Mouse (Mus musculus) liver, embryonic 15.5 days (tissue): Measurements from ENCODE around the gene Zc3h12d. TPM values are rescaled to one million over a fixed set of nuclear protein-coding genes. Genes with fewer than 3 reads are reported as not detected.

ENCODE experiments used
- ATAC-seq: fragments of 200-750 bp; cut with Nextera tagmentation; 2 replicates; pipeline ENCODE4 v1.8.0; 2017; ENCODE audit warnings: moderate number of reproducible peaks, mild to moderate bottlenecking, moderate library complexity; ENCODE audit not compliant: insufficient read depth
- H3K27ac ChIP-seq: fragments of 300-500 bp; sonication (generic); replicated peaks from 2 replicates; pipeline ENCODE4 v1.5.1; 2015; ENCODE audit warnings: mild to moderate bottlenecking, inconsistent platforms
- H3K27me3 ChIP-seq: fragments of 300-500 bp; sonication (generic); 2 replicates; pipeline ENCODE4 v1.6.1; 2015; ENCODE audit warnings: mild to moderate bottlenecking, inconsistent platforms
- H3K36me3 ChIP-seq: fragments of 300-500 bp; sonication (generic); replicated peaks from 2 replicates; pipeline ENCODE4 v1.6.1; 2015; ENCODE audit warnings: moderate library complexity, mild to moderate bottlenecking, inconsistent platforms
- H3K4me1 ChIP-seq: fragments of 300-500 bp; sonication (generic); replicated peaks from 2 replicates; pipeline ENCODE4 v1.6.1; 2015; ENCODE audit warnings: inconsistent platforms
- H3K4me2 ChIP-seq: fragments of 300-500 bp; sonication (generic); 2 replicates; pipeline ENCODE4 v1.6.1; 2015; ENCODE audit warnings: moderate library complexity, mild to moderate bottlenecking, inconsistent platforms
- H3K4me3 ChIP-seq: fragments of 300-500 bp; sonication (generic); replicated peaks from 2 replicates; pipeline ENCODE4 v1.5.1; 2015; ENCODE audit warnings: mild to moderate bottlenecking, inconsistent platforms
- H3K9ac ChIP-seq: fragments of 300-500 bp; sonication (generic); 2 replicates; pipeline ENCODE4 v1.6.1; 2015; ENCODE audit warnings: moderate library complexity, mild to moderate bottlenecking, inconsistent platforms
- H3K9me3 ChIP-seq: fragments of 300-500 bp; sonication (generic); replicated peaks from 2 replicates; pipeline ENCODE4 v1.6.1; 2016; ENCODE audit warnings: inconsistent platforms
- WGBS: fragments of 180-500 bp; shearing (Covaris S2); methylation state at CpG from one replicate; pipeline ENCODE4 v1.1.7; 2015; ENCODE audit warnings: mixed read lengths; ENCODE audit not compliant: insufficient replicate concordance; 5-methylcytosine and 5-hydroxymethylcytosine counted together
- polyA plus RNA-seq: library from polyadenylated mRNA; unstranded; fragments of >200 nt; fragmentation: Nextera tagmentation; extraction: Ambion mirVana; gene quantifications from 2 replicates; pipeline ENCODE4 v1.2.1, GENCODE M21; 2015

Zc3h12d gene
- polyA plus RNA-seq, 1 experiment from 2014 or later = 0.88 TPM

DNA sequence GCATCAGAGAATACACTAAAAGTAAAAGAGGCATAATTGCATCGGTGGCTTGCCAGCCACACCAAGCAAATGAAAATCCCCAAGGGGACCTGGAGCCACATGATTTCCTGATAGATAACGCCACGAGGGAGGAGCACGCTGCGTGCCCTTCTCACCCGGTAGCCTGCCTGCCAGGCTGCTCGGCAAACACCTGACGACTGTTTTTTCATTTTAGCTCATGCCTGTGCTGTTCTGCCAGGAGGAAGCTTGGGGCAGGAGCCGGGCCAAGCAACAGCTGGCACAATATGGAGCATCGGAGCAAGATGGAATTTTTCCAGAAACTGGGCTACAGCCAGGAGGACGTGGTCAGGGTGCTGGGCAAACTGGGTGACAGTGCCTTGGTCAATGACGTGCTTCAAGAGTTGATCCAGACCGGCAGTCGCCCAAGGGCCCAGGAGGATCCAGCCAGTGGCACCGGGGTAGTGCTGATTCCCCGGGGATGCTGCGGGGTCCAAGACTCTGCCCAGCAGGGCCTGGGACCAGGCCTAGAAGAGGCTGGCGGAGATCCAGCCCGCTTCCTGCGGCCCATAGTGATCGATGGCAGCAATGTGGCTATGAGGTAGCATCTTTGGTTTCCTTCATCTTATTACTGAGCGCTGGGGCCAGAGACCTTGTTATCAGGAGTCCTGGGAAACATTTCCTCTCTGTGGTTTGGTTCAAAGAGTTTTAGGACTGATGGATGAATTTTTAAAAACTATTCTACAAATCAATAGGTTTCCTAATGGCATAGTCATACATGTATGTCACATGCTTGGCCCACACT lies 7.5 kb downstream of the Zc3h12d start:
- Histone ChIP-seq H3K27ac (no peak overlapping the region), H3K4me2 (no peak overlapping the region), H3K36me3 (no peaks in the 10 kb centered on the region), H3K4me3 (no peak overlapping the region), H3K4me1 (peaks cover 16% of the 10 kb centered on the region), H3K9ac (no peak overlapping the region), H3K9me3 (no peaks in the 10 kb centered on the region), H3K27me3 (no peaks in the 10 kb centered on the region; the same call in 1 of the 2 replicates)
- 53% methylated on average over 22 of the region's 22 CpGs for WGBS
- no peak for ATAC-seq

DNA sequence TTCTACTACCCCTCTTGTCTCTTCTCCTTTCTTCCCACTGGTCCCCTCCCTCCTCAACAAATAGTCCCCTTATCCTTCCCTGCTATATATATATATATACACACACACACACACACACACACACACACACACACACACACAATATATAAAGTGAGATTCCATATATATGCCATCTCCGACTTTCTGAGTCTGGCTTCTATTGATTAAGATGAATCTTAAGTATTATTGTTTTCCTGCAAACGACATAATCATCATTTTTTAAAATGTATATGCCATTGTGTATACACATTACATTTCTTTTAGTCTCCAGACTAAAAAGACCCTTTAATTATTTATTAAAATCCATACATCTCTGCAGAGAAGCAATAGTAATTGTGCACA lies 8.1 kb downstream of the Zc3h12d start:
- no peak overlapping the region for H3K4me2 ChIP-seq
- H3K9ac ChIP-seq = no peak overlapping the region
- H3K9me3 ChIP-seq = no peaks in the 10 kb centered on the region
- no peak overlapping the region for H3K27ac ChIP-seq
- no peak for ATAC-seq
- H3K4me3 ChIP-seq = no peak overlapping the region
- no peaks in the 10 kb centered on the region; the same call in 1 of the 2 replicates for H3K27me3 ChIP-seq
- peaks cover 14% of the 10 kb centered on the region for H3K4me1 ChIP-seq
- WGBS = 63% methylated on average over 2 of the region's 2 CpGs
- no peaks in the 10 kb centered on the region for H3K36me3 ChIP-seq

DNA sequence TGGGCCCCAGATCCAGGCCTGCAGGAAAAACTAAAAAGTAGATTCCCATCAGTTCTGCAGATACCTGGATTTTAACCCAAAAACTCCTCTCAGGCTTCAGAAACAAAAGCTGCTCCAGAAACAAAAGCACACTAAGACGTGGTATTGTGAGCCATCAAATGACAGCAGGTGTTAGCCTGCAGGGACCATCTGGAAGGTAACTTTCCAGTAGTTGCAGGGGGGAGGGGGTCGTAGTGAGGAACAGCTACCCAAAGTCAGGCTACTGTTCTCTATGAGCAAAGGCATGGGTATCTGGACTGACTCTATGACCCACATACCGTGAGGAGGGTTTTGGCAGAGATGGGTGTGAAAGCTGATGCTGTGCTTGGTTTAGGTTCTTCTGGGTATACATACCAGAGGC lies 8.5 kb downstream of the Zc3h12d start:
- Histone ChIP-seq H3K4me3 (no peak overlapping the region), H3K4me1 (peaks cover 10% of the 10 kb centered on the region), H3K27me3 (no peaks in the 10 kb centered on the region; the same call in 1 of the 2 replicates), H3K9me3 (no peaks in the 10 kb centered on the region), H3K36me3 (no peaks in the 10 kb centered on the region), H3K4me2 (no peak overlapping the region), H3K27ac (no peak overlapping the region; the same call in 1 of the 2 replicates), H3K9ac (no peak overlapping the region)
- ATAC-seq = no peak
- WGBS = 59% methylated on average over 3 of the region's 3 CpGs

DNA sequence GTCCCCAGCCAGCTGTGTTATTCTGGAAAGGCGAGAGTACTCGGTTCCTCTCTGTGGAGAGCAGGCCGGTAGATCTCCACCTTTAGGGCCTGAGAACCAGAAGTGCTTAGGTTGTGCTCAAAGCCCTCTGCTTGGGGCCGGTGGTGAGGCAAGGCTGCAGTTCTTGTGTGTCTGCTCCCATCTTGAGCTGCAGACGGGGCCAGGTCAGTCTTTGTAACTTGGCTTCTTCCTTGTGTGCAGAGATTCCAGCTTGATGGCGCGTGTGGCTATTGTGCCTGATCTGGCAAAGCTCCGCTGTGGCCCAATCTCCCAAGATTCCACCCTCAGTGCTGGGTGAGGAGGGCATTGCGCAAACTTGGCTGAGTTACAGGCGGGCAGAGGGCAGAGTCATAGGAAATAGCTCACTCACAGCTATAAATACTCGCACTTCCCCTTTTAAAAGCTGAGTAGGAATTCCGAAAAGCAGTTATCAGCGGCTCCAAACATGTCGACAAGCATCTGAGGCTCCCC lies 9.4 kb downstream of the Zc3h12d start:
- H3K4me2 ChIP-seq = peak overlapping the region; percentile 36
- no peaks in the 10 kb centered on the region for H3K9me3 ChIP-seq
- H3K4me1 ChIP-seq = peaks cover 10% of the 10 kb centered on the region
- WGBS = 7% methylated on average over 14 of the region's 14 CpGs
- no peaks in the 10 kb centered on the region for H3K36me3 ChIP-seq
- no peak overlapping the region for H3K4me3 ChIP-seq
- ATAC-seq = peak; percentile 43
- H3K27ac ChIP-seq = peak overlapping the region; percentile 59
- H3K27me3 ChIP-seq = no peaks in the 10 kb centered on the region; the same call in 1 of the 2 replicates
- no peak overlapping the region for H3K9ac ChIP-seq

DNA sequence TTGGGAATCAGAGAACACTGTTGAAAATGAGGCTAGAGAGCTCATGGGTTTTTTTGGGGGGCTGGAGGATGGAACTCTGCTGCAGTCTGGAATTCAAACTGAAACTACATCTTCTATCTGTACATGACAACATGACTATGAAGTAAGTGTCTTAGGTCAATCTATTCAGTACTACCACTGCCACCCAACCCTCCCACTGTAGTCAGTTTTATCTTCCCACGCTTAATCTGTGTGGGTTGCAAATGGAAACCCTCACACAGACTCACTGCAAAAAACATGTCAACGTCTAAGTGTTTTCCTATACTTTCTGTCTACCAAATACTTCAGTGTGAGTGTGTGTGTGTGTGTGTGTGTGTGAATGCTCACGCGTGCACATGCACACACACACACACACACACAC lies 10.9 kb downstream of the Zc3h12d start:
- Histone ChIP-seq H3K27me3 (no peaks in the 10 kb centered on the region; the same call in 1 of the 2 replicates), H3K4me1 (peaks cover 10% of the 10 kb centered on the region), H3K9me3 (no peaks in the 10 kb centered on the region), H3K36me3 (no peaks in the 10 kb centered on the region), H3K4me3 (no peak overlapping the region), H3K9ac (no peak overlapping the region), H3K27ac (no peak overlapping the region), H3K4me2 (no peak overlapping the region)
- 50% methylated on average over 4 of the region's 4 CpGs for WGBS
- no peak for ATAC-seq

DNA sequence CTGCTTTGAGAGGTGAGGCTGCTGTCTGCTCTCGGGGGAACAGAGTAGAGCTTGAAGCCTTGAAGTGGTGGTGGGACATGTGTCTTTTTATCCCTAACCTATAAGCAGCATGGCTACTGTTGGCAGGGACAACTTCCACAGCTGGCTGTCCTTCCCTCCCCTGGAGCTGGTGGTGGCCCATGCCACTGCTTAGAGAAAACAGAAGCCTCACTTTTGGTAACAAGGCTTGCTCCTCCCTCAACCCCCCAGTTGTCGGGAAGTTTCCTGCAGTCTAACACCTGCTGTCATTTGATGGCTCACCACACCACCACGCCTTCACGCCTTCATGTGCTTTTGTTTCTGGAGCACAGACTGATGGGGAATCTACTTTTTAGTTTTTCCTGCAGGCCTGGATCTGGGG lies 11.9 kb downstream of the Zc3h12d start:
- no peak overlapping the region for H3K4me2 ChIP-seq
- no peaks in the 10 kb centered on the region; the same call in 1 of the 2 replicates for H3K27me3 ChIP-seq
- H3K9ac ChIP-seq = no peak overlapping the region
- no peak overlapping the region for H3K4me3 ChIP-seq
- WGBS = 49% methylated on average over 4 of the region's 4 CpGs
- H3K4me1 ChIP-seq = peaks cover 10% of the 10 kb centered on the region
- ATAC-seq = no peak
- no peak overlapping the region for H3K27ac ChIP-seq
- no peaks in the 10 kb centered on the region for H3K9me3 ChIP-seq
- H3K36me3 ChIP-seq = no peaks in the 10 kb centered on the region

DNA sequence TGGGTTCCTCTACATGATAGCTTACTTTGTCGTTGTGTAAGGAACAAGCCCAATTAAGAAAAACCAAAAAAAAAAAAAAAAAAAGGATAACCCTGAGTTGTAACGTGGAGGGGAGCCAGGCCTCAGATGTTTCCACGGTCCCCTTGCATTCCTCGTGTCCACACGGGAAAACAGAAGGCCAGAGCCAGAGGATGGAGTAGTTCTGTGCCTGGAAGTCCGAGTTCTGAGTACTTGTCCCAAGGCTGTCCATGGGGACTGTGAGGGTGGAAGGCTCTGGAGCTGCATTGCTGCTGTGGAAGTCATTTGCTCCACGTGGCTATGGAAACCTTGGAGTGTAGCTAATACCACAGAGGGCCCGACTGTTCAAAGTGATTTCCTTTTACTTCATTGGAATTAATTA lies 12.9 kb downstream of the Zc3h12d start:
- Histone ChIP-seq H3K9me3 (no peaks in the 10 kb centered on the region), H3K4me2 (no peak overlapping the region), H3K27ac (no peak overlapping the region), H3K4me1 (peaks cover 13% of the 10 kb centered on the region), H3K9ac (no peak overlapping the region), H3K36me3 (no peaks in the 10 kb centered on the region), H3K4me3 (no peak overlapping the region), H3K27me3 (no peaks in the 10 kb centered on the region; the same call in 1 of the 2 replicates)
- WGBS = 58% methylated on average over 8 of the region's 8 CpGs
- no peak for ATAC-seq

DNA sequence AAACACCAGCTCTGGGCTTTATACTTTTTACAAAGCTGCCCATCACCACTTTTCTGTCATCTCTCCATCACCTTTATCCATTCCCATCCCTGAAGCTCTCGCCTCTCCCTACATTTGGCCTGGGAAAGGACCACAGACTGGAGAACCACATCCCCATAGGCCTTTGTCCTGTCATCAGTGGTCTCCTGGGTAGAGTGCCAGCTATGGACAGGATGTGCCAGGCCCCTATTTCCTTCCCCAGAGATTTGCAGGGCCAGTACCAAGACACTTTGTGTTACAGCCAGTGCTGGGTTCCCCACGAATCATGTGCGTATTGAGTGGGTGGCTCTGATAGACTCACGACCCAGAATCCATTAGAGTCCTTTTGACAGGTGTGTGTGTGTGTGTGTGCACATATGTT lies 13.7 kb downstream of the Zc3h12d start:
- H3K4me2 ChIP-seq = no peak overlapping the region
- no peak overlapping the region for H3K4me3 ChIP-seq
- no peak overlapping the region for H3K9ac ChIP-seq
- H3K36me3 ChIP-seq = no peaks in the 10 kb centered on the region
- 71% methylated on average over 4 of the region's 4 CpGs for WGBS
- peaks cover 20% of the 10 kb centered on the region for H3K4me1 ChIP-seq
- H3K9me3 ChIP-seq = no peaks in the 10 kb centered on the region
- no peak overlapping the region for H3K27ac ChIP-seq
- H3K27me3 ChIP-seq = no peaks in the 10 kb centered on the region
- no peak for ATAC-seq

DNA sequence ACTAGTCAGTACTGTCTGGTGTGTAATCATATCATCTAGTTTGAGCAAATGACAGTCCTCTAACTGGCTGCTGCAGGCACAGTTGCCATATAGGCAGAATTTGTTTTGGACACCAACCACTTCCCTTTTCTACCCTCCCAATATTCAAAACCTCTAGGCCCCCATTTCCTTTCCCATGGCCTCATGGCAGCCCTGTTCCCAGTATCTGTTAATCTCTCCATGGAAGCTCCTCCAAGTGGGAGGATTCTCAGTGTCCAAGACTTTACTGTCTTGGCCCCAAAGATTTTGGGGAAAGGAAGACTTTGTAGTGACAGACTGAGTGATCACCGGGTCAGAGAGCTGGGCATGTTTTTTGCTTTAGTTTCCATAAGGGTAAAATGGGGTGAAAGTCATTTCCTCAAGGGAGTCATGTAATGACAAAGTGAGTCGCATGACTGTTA lies 14.9 kb downstream of the Zc3h12d start:
- Histone ChIP-seq H3K4me3 (no peak overlapping the region), H3K36me3 (no peaks in the 10 kb centered on the region), H3K27ac (no peak overlapping the region), H3K9me3 (no peaks in the 10 kb centered on the region), H3K27me3 (no peaks in the 10 kb centered on the region), H3K4me1 (peaks cover 10% of the 10 kb centered on the region), H3K9ac (no peak overlapping the region), H3K4me2 (no peak overlapping the region)
- no peak for ATAC-seq
- WGBS = 32% methylated on average over 2 of the region's 2 CpGs

DNA sequence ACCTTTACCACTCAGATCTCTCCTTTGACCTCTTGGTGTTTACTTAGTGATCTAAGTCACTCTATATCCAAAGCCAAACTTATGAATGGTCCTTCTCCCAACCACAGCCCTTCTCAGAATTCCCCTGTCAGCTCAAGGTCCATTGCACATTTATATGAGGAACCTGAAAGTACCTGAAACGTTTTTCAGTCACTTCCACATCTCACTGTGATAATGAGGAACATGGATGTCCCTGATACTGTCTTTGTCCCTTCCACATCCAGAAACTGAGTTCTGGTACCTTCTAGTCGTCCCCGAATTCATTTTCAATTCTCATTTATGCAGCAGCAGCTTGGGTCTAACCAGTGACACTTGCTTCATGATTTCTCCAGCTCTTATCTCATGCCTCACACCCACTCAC lies 19.6 kb downstream of the Zc3h12d start:
- no peak overlapping the region for H3K4me3 ChIP-seq
- WGBS = 44% methylated on average over 3 of the region's 3 CpGs
- ATAC-seq = no peak
- H3K4me2 ChIP-seq = no peak overlapping the region
- H3K9ac ChIP-seq = no peak overlapping the region
- H3K4me1 ChIP-seq = 0 out of 2 replicates have a peak, but pooled peaks cover 10% of the 10 kb centered on the region
- no peak overlapping the region for H3K27ac ChIP-seq
- no peaks in the 10 kb centered on the region for H3K36me3 ChIP-seq
- H3K9me3 ChIP-seq = no peaks in the 10 kb centered on the region
- H3K27me3 ChIP-seq = no peaks in the 10 kb centered on the region

DNA sequence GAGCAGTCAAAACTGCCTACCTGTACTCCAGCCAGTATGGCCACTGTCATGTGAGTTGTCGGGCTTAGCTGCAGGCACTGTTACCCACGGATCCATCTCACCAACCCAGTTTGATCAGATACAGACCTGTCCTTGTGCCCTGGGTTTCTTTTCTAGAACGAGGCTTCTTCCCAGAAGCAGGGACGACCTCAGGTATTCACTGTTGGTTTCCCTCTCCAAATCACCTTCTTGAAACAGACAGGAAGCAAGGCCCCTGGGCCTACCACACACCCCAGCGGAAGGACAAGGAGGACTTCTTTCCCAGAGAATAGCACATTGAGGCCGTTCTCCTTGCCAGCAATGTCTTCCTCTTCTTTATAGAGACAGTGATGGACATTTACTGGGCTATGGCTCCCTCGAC lies 28.2 kb downstream of the Zc3h12d start:
- H3K27me3 ChIP-seq = no peaks in the 10 kb centered on the region
- H3K4me3 ChIP-seq = no peak overlapping the region
- no peaks in the 10 kb centered on the region for H3K9me3 ChIP-seq
- H3K36me3 ChIP-seq = no peaks in the 10 kb centered on the region
- H3K4me2 ChIP-seq = no peak overlapping the region
- 63% methylated on average over 7 of the region's 7 CpGs for WGBS
- H3K4me1 ChIP-seq = no peaks in the 10 kb centered on the region
- H3K27ac ChIP-seq = no peak overlapping the region
- no peak overlapping the region for H3K9ac ChIP-seq
- ATAC-seq = no peak
